Mouse (Mus musculus): ENCODE measurements around the gene Stk16.
"Not testable (repeated sequence)": the region's sequence is repeated elsewhere in the genome, so short reads cannot be mapped to it uniquely, and the experiment has no call there.

GRCm38 (mm10) chr1:75232489-75232888, 21.9 kb downstream of the Stk16 start:
- TF ChIP-seq TAL1 (conservative IDR thresholded peaks at IDR 0.05; ENCODE audit: low read depth, low read length); GATA1 (IDR thresholded peaks at IDR 0.05; ENCODE audit: borderline replicate concordance, low read length); CTCF (IDR thresholded peaks at IDR 0.05; ENCODE audit: low read depth, low read length): not testable (repeated sequence)

All from G1E (cell line).